15 mouse cellular contexts compared by ENCODE assay signal in the genomic region with DNA sequence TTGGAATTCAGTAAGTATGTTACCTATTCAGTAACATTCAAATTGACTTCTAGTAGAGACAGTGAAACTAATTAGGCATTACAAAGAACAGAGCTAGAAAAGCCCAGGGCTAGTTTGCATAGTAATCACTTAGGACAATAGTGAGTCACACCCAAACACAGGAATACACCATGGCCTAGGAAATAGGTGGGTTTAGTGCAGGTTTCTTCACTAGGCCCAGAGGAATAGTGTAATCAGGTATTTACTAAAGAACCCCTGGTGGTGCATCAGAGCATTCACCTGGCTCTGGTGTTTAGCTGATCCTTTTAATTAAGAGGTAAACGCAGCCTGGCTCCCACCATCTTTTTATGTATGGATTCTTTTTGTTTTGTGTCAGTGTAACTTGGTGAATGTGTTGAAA.
"Had no signal": no experiment of that assay in that cellular context is flagged by ENCODE, and none has a peak within 500 bp of the region (broad histone marks: within the 10 kb centered on the region; RNA-seq: fewer than 3 reads in every experiment).

No protein-coding gene starts in this region.

- DNase-seq: gastrocnemius, adult 2 months; gastrocnemius, postnatal 10 days; gastrocnemius, postnatal 25 days; heart, adult 2 months; heart, postnatal 14 days; heart, postnatal 36 days; kidney, adult 18-20 months; kidney, adult 8-10 months; kidney, postnatal 10 days; kidney, postnatal 25 days; kidney, postnatal 4 days; layer of hippocampus, postnatal 36 days; liver; liver, embryonic 13.5 days; liver, postnatal 0 days had no signal
